Mouse (Mus musculus): ENCODE data around the gene Acsl3.

DNA sequence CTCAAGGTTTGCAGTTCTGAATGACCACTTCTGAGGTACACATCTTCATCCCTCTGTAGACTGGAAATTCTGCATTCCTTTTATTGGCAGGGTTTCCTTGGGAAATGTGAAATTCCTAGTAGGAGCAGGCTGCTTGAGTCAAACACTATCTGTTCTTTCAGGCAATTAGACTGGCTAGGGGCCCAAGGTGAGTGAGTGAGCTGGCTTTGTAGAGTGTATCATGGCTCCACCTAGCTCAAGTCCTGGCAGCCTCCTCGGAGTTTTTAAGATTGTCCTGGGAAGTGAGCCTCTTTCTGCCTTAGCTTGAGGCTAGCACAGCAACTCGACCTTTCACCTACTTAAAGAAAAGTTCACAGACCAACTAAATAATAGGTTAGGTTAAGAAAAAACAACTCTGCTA lies 1.2 kb upstream of the Acsl3 start:
- TF ChIP-seq CTCF (IDR thresholded peaks at IDR 0.05) (no peak), POLR2A (IDR thresholded peaks at IDR 0.05; ENCODE audit: insufficient read depth, low read depth, low read length) (no peak)
